Mouse (Mus musculus) thymus, adult 2 months (tissue): ENCODE measurements around the gene Wwp2. TPM values are rescaled to one million over a fixed set of nuclear protein-coding genes. Genes with fewer than 3 reads are reported as not detected.

Experiments used
- DNase-seq: peaks from one replicate; pipeline ENCODE4 v3.0.0; 2021
- H3K27ac ChIP-seq: fragments of 200-500 bp; 2 replicates; pipeline ENCODE4 v1.5.1; 2012; ENCODE audit warnings: low read length, control low read depth; ENCODE audit not compliant: control insufficient read depth, insufficient read depth
- H3K27me3 ChIP-seq: fragments of 200-500 bp; 2 replicates; pipeline ENCODE4 v1.6.1; 2012; ENCODE audit warnings: mild to moderate bottlenecking, low read length, moderate library complexity, mixed read lengths; ENCODE audit not compliant: control insufficient read depth, insufficient read depth
- H3K36me3 ChIP-seq: fragments of 200-500 bp; 2 replicates; pipeline ENCODE4 v1.6.1; 2012; ENCODE audit warnings: mild to moderate bottlenecking, low read length, moderate library complexity; ENCODE audit not compliant: control insufficient read depth, insufficient read depth
- H3K4me1 ChIP-seq: fragments of 200-500 bp; replicated peaks from 2 replicates; pipeline ENCODE4 v1.6.1; 2012; ENCODE audit warnings: low read length; ENCODE audit not compliant: control insufficient read depth, insufficient read depth
- H3K4me3 ChIP-seq: fragments of 200-500 bp; 2 replicates; pipeline ENCODE4 v1.5.1; 2012; ENCODE audit warnings: mild to moderate bottlenecking, low read length, control low read depth, moderate library complexity; ENCODE audit not compliant: control insufficient read depth, insufficient read depth
- CTCF ChIP-seq: fragments of 200-500 bp; IDR thresholded peaks from 2 replicates; pipeline ENCODE4 v1.5.1; 2012; ENCODE audit warnings: mild to moderate bottlenecking, control low read depth, low read length, moderate library complexity, borderline replicate concordance; ENCODE audit not compliant: control insufficient read depth, poor library complexity, insufficient read depth; ENCODE audit errors: extremely low read depth
- POLR2A ChIP-seq: fragments of 200-500 bp; IDR thresholded peaks from 2 replicates; pipeline ENCODE4 v1.6.1; 2012; ENCODE audit warnings: mild to moderate bottlenecking, low read length, control low read depth, moderate library complexity; ENCODE audit not compliant: control insufficient read depth, poor library complexity, insufficient read depth; ENCODE audit errors: extremely low read depth
- WGBS: fragments of 180-500 bp; shearing (Covaris S2); methylation state at CpG from one replicate; pipeline ENCODE4 v1.1.7; 2018; 5-methylcytosine and 5-hydroxymethylcytosine counted together
- polyA plus RNA-seq: library from polyadenylated mRNA; depleted of rRNA; stranded (reverse); fragments of >200 nt; gene quantifications from 2 replicates; pipeline ENCODE4 v1.2.3, GENCODE M21; 2012

Gene Wwp2
- polyA plus RNA-seq, 1 experiment, result 79.8 TPM

GRCm38 (mm10) chr8:107453386-107453785 lies 17.2 kb downstream of the Wwp2 start:
- WGBS, result 96% methylated on average over 11 of the region's 11 CpGs
- no peak for DNase-seq
- H3K4me3 ChIP-seq, result no peak overlapping the region
- TF ChIP-seq CTCF (no peak), POLR2A (no peak)
- H3K36me3 ChIP-seq, result peaks cover 17% of the 10 kb centered on the region
- no peak overlapping the region for H3K27ac ChIP-seq
- H3K4me1 ChIP-seq, result peaks cover 6% of the 10 kb centered on the region
- no peaks in the 10 kb centered on the region for H3K27me3 ChIP-seq

GRCm38 (mm10) chr8:107455268-107455667 lies 19.1 kb downstream of the Wwp2 start:
- H3K4me1 ChIP-seq, result no peaks in the 10 kb centered on the region
- DNase-seq, result peak; percentile 31
- TF ChIP-seq POLR2A (no peak), CTCF (no peak)
- H3K27ac ChIP-seq, result no peak overlapping the region
- H3K4me3 ChIP-seq, result no peak overlapping the region
- WGBS, result 0% methylated on average over 3 of the region's 3 CpGs
- peaks cover 32% of the 10 kb centered on the region for H3K36me3 ChIP-seq
- no peaks in the 10 kb centered on the region for H3K27me3 ChIP-seq

- WGBS, result 96% methylated on average over 4 of the region's 4 CpGs
These were observed 21.6 kb downstream of the Wwp2 start for GRCm38 (mm10) chr8:107457725-107458124.

GRCm38 (mm10) chr8:107458281-107458680 lies 22.1 kb downstream of the Wwp2 start:
- Histone ChIP-seq H3K4me3 (no peak overlapping the region), H3K36me3 (peaks cover 55% of the 10 kb centered on the region)
- WGBS, result 95% methylated on average over 6 of the region's 6 CpGs

More at GRCm38 (mm10) chr8:107457725-107458124, 21.6 kb downstream of the Wwp2 start:
- Histone ChIP-seq H3K4me1 (no peaks in the 10 kb centered on the region), H3K36me3 (peaks cover 55% of the 10 kb centered on the region), H3K27me3 (no peaks in the 10 kb centered on the region), H3K4me3 (no peak overlapping the region), H3K27ac (no peak overlapping the region)
- TF ChIP-seq POLR2A (no peak), CTCF (no peak)
- no peak for DNase-seq

GRCm38 (mm10) chr8:107462423-107462822 lies 26.3 kb downstream of the Wwp2 start:
- H3K4me1 ChIP-seq, result no peaks in the 10 kb centered on the region
- 97% methylated on average over 5 of the region's 5 CpGs for WGBS
- no peak overlapping the region for H3K27ac ChIP-seq
- H3K4me3 ChIP-seq, result no peak overlapping the region
- no peak for DNase-seq
- TF ChIP-seq POLR2A (no peak), CTCF (no peak)
- peaks cover 63% of the 10 kb centered on the region for H3K36me3 ChIP-seq
- H3K27me3 ChIP-seq, result no peaks in the 10 kb centered on the region

More at GRCm38 (mm10) chr8:107458281-107458680, 22.1 kb downstream of the Wwp2 start:
- Histone ChIP-seq H3K27ac (no peak overlapping the region), H3K27me3 (no peaks in the 10 kb centered on the region), H3K4me1 (no peaks in the 10 kb centered on the region)
- DNase-seq, result no peak
- TF ChIP-seq POLR2A (no peak), CTCF (no peak)

GRCm38 (mm10) chr8:107465332-107465990 lies 29.3 kb downstream of the Wwp2 start:
- H3K4me1 ChIP-seq, result no peaks in the 10 kb centered on the region
- peaks cover 36% of the 10 kb centered on the region for H3K36me3 ChIP-seq
- no peak overlapping the region for H3K4me3 ChIP-seq
- no peak overlapping the region for H3K27ac ChIP-seq
- WGBS, result 91% methylated on average over 3 of the region's 3 CpGs
- no peak for DNase-seq
- no peak for TF ChIP-seq POLR2A
- no peak for TF ChIP-seq CTCF
- H3K27me3 ChIP-seq, result no peaks in the 10 kb centered on the region
